Mouse (Mus musculus): ENCODE measurements around the gene Tex12. TPM values are rescaled to one million over a fixed set of nuclear protein-coding genes. Genes with fewer than 3 reads are reported as not detected.
A peak's percentile ranks its signal among the peaks of the same experiment; 100 is the strongest.

The Tex12 gene
- total and polyA plus RNA-seq, 3 experiments: not detected

- peak overlapping the region; percentile 86 for H3K27ac ChIP-seq (ENCODE audit: control insufficient read depth, low read depth, low read length)
Observed at GRCm38 (mm10) chr9:50533791-50534190, 27.3 kb downstream of the Tex12 start.

DNA sequence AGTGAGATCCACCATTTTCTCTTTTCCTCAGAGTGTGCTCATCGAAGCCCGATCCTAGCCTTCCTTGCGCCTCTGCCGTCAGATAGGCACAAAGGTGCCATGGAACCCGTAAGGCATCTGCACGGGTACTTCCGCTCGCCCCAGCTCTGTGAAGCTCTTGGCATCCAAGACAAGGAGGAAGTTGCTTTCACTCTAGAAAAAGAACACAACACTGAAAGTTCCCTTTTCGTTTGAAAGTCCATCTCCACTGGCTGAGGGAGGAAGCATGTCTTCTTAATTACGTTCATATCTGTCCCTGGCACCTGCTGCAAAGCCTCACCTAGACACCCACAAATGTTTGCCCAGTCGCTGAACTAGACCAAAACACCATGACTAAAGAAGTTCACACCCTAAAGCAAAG, 27.8 kb downstream of the Tex12 start:
- no peaks in the 10 kb centered on the region for H3K9me3 ChIP-seq (replicated peaks; ENCODE audit: insufficient read depth, low read length)
- TF ChIP-seq MAX (IDR thresholded peaks at IDR 0.05; ENCODE audit: low read length): peak; percentile 71
- TF ChIP-seq ETS1 (IDR thresholded peaks at IDR 0.05; ENCODE audit: low read depth, low read length): peak; percentile 41; the same call in 1 of the 2 replicates
- 0 out of 2 replicates have a peak, but pooled peaks have one; percentile 30 for TF ChIP-seq BHLHE40 (IDR thresholded peaks at IDR 0.05; ENCODE audit: borderline replicate concordance, low read depth, low read length)
- no peak for TF ChIP-seq NRF1 (IDR thresholded peaks at IDR 0.05; ENCODE audit: insufficient read depth, low read depth, low read length, poor library complexity, severe bottlenecking)
- TF ChIP-seq ZNF384 (IDR thresholded peaks at IDR 0.05; ENCODE audit: low read depth, low read length): no peak
- TF ChIP-seq TAL1 (IDR thresholded peaks at IDR 0.05; ENCODE audit: low read length): peak; percentile 91
- no peak for TF ChIP-seq UBTF (IDR thresholded peaks at IDR 0.05; ENCODE audit: borderline replicate concordance, insufficient read depth, low read depth, low read length)
- no peak for TF ChIP-seq SMC3 (IDR thresholded peaks at IDR 0.05; ENCODE audit: low read depth, low read length)
- TF ChIP-seq EP300 (IDR thresholded peaks at IDR 0.05; ENCODE audit: low read depth in 1 of 2, low read length in 2 of 2): peak; percentile 77 to 79
- TF ChIP-seq USF1 (IDR thresholded peaks at IDR 0.05; ENCODE audit: low read depth, low read length): no peak
- TF ChIP-seq TCF12 (IDR thresholded peaks at IDR 0.05; ENCODE audit: low read depth, low read length): peak; percentile 69
- TF ChIP-seq SIN3A (IDR thresholded peaks at IDR 0.05; ENCODE audit: low read length): peak; percentile 6; the same call in 1 of the 2 replicates
- no peak for TF ChIP-seq POLR2AphosphoS5 (IDR thresholded peaks at IDR 0.05; ENCODE audit: borderline replicate concordance, low read depth, low read length)
- peak in 1 of 2 experiments; percentile 62; a peak in 2 of 4 replicates for TF ChIP-seq POLR2A (IDR thresholded peaks at IDR 0.05; ENCODE audit: control insufficient read depth in 1 of 2, insufficient read depth in 1 of 2, low read depth in 1 of 2, low read length in 2 of 2, poor library complexity in 1 of 2)
- TF ChIP-seq GATA1 (IDR thresholded peaks at IDR 0.05; ENCODE audit: low read depth, low read length): peak; percentile 78
- TF ChIP-seq JUND (IDR thresholded peaks at IDR 0.05; ENCODE audit: low read depth, low read length): no peak
- peak; percentile 70 for TF ChIP-seq TBP (IDR thresholded peaks at IDR 0.05; ENCODE audit: low read depth, low read length)
- 0 out of 2 replicates have a peak, but pooled peaks have one; percentile 12 for TF ChIP-seq MAFK (IDR thresholded peaks at IDR 0.05; ENCODE audit: borderline replicate concordance, low read depth, low read length)
- TF ChIP-seq ELF1 (IDR thresholded peaks at IDR 0.05; ENCODE audit: low read depth, low read length): peak; percentile 80
- TF ChIP-seq GABPA (IDR thresholded peaks at IDR 0.05; ENCODE audit: low read depth, low read length): no peak
- 0 out of 2 replicates have a peak, but pooled peaks have one; percentile 57 for TF ChIP-seq CHD1 (IDR thresholded peaks at IDR 0.05; ENCODE audit: low read depth, low read length)
- peak; percentile 34; the same call in 1 of the 2 replicates for TF ChIP-seq MAZ (IDR thresholded peaks at IDR 0.05; ENCODE audit: low read depth, low read length)

More at GRCm38 (mm10) chr9:50533791-50534190, 27.3 kb downstream of the Tex12 start:
- H3K4me1 ChIP-seq (ENCODE audit: control insufficient read depth in 1 of 2, insufficient read depth in 2 of 2, low read length in 2 of 2): peaks cover 2 to 15% of the 10 kb centered on the region in 2 experiments; a peak in 3 of 4 replicates
- H3K9me3 ChIP-seq (replicated peaks; ENCODE audit: insufficient read depth, low read length): no peaks in the 10 kb centered on the region
- TF ChIP-seq TCF12 (IDR thresholded peaks at IDR 0.05; ENCODE audit: low read depth, low read length) (no peak), BHLHE40 (IDR thresholded peaks at IDR 0.05; ENCODE audit: borderline replicate concordance, low read depth, low read length) (no peak), MYC (IDR thresholded peaks at IDR 0.05; ENCODE audit: low read depth, low read length) (no peak), NELFE (IDR thresholded peaks at IDR 0.05; ENCODE audit: low read depth, low read length) (no peak), CHD2 (IDR thresholded peaks at IDR 0.05; ENCODE audit: low read length) (no peak), UBTF (IDR thresholded peaks at IDR 0.05; ENCODE audit: borderline replicate concordance, insufficient read depth, low read depth, low read length) (no peak), CTCF (IDR thresholded peaks at IDR 0.05 in 2 of 3, conservative IDR thresholded peaks at IDR 0.05 in 1 of 3; ENCODE audit: control insufficient read depth in 1 of 3, insufficient read depth in 1 of 3, low read depth in 2 of 3, low read length in 3 of 3, poor library complexity in 1 of 3, severe bottlenecking in 1 of 3) (no peak), HCFC1 (IDR thresholded peaks at IDR 0.05; ENCODE audit: low read depth, low read length) (peak; percentile 79), ZNF384 (IDR thresholded peaks at IDR 0.05; ENCODE audit: low read depth, low read length) (peak; percentile 98), ELF1 (IDR thresholded peaks at IDR 0.05; ENCODE audit: low read depth, low read length) (no peak), GABPA (IDR thresholded peaks at IDR 0.05; ENCODE audit: low read depth, low read length) (no peak), ETS1 (IDR thresholded peaks at IDR 0.05; ENCODE audit: low read depth, low read length) (no peak), USF2 (IDR thresholded peaks at IDR 0.05; ENCODE audit: borderline replicate concordance in 1 of 2, insufficient read depth in 1 of 2, low read depth in 1 of 2, low read length in 2 of 2) (no peak), EP300 (IDR thresholded peaks at IDR 0.05; ENCODE audit: low read depth in 1 of 2, low read length in 2 of 2) (no peak), JUND (IDR thresholded peaks at IDR 0.05; ENCODE audit: low read depth, low read length) (no peak), MAFK (IDR thresholded peaks at IDR 0.05; ENCODE audit: borderline replicate concordance, low read depth, low read length) (no peak), SIN3A (IDR thresholded peaks at IDR 0.05; ENCODE audit: low read length) (peak; percentile 76; the same call in 1 of the 2 replicates), USF1 (IDR thresholded peaks at IDR 0.05; ENCODE audit: low read depth, low read length) (no peak), MXI1 (IDR thresholded peaks at IDR 0.05; ENCODE audit: low read depth, low read length) (peak; percentile 52), MAZ (IDR thresholded peaks at IDR 0.05; ENCODE audit: low read depth, low read length) (no peak), ZKSCAN1 (IDR thresholded peaks at IDR 0.05; ENCODE audit: low read depth, low read length) (no peak), RAD21 (IDR thresholded peaks at IDR 0.05; ENCODE audit: low read depth, low read length) (no peak)
- no peaks in the 10 kb centered on the region for H3K79me2 ChIP-seq (ENCODE audit: control insufficient read depth, insufficient read depth, low read length, poor library complexity)
- peak overlapping the region; percentile 49 to 52 for H3K4me3 ChIP-seq (ENCODE audit: control insufficient read depth in 1 of 2, insufficient read depth in 1 of 2, low read depth in 2 of 2, low read length in 2 of 2)
- H3K9ac ChIP-seq (ENCODE audit: control insufficient read depth, low read depth, low read length, poor library complexity, severe bottlenecking): peak overlapping the region; percentile 48
- peaks cover 0 to 10% of the 10 kb centered on the region in 2 experiments; a peak in 2 of 4 replicates for H3K36me3 ChIP-seq (ENCODE audit: control insufficient read depth in 1 of 2, insufficient read depth in 2 of 2, low read length in 2 of 2)
- no peak for DNase-seq (ENCODE audit: low read depth, low spot score)
- H3K27me3 ChIP-seq (ENCODE audit: control insufficient read depth in 1 of 2, insufficient read depth in 2 of 2, low read length in 2 of 2): peaks cover 0 to 1% of the 10 kb centered on the region in 2 experiments; a peak in 1 of 4 replicates

More for the DNA sequence above, 27.8 kb downstream of the Tex12 start:
- peak overlapping the region; percentile 49 to 61 for H3K4me3 ChIP-seq (ENCODE audit: control insufficient read depth in 1 of 2, insufficient read depth in 1 of 2, low read depth in 2 of 2, low read length in 2 of 2)
- H3K4me1 ChIP-seq (ENCODE audit: control insufficient read depth in 1 of 2, insufficient read depth in 2 of 2, low read length in 2 of 2): peaks cover 2 to 16% of the 10 kb centered on the region in 2 experiments; a peak in 3 of 4 replicates
- H3K36me3 ChIP-seq (ENCODE audit: control insufficient read depth in 1 of 2, insufficient read depth in 2 of 2, low read length in 2 of 2): peaks cover 0 to 10% of the 10 kb centered on the region in 2 experiments; a peak in 2 of 4 replicates
- H3K27ac ChIP-seq (ENCODE audit: control insufficient read depth, low read depth, low read length): peak overlapping the region; percentile 86
- no peaks in the 10 kb centered on the region for H3K27me3 ChIP-seq (ENCODE audit: control insufficient read depth in 1 of 2, insufficient read depth in 2 of 2, low read length in 2 of 2)
- peak overlapping the region; percentile 48 for H3K9ac ChIP-seq (ENCODE audit: control insufficient read depth, low read depth, low read length, poor library complexity, severe bottlenecking)
- H3K79me2 ChIP-seq (ENCODE audit: control insufficient read depth, insufficient read depth, low read length, poor library complexity): peaks cover 1% of the 10 kb centered on the region; the same call in 1 of the 2 replicates
- DNase-seq (ENCODE audit: low read depth, low spot score): peak; percentile 92
